Mouse (Mus musculus): Measurements from ENCODE around the gene Nr2f6.

DNA sequence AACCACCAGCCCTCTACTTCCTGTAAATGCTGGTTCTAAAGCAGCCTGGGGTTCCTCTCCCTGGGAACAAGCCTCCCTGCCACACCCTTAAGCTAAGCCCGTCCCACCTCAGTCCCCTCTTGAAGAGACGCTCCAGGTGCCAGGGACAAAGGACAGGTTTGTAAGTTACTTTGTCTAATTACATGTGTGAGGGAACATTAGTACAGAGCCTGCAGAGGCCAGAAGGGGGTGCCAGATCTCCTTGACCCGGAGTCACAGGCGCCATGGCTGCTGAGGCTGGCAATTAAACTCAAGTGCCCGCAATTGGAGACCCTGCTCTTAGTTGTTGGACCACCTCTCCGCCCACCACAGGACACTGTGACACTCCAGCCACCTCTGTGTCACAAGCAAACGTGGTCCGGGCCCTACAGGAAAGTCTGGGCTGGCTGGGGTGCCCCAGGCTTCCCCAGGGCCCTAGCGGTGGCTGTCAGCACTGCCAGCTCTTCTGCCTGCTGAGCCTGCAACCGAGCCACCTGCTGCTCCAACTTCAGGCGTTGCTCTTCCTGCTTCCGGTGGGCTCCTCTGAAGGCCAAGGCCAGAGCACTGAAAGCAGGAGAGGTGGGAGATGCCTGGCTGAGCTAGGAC lies 3.6 kb upstream of the Nr2f6 start:
- TF ChIP-seq CTCF (IDR thresholded peaks at IDR 0.05; ENCODE audit: low read depth, low read length) = no peak
- TF ChIP-seq GATA1 (IDR thresholded peaks at IDR 0.05; ENCODE audit: borderline replicate concordance, low read length) = no peak
